Mouse (Mus musculus): Measurements from ENCODE around the gene Rfc3. TPM values are rescaled to one million over a fixed set of nuclear protein-coding genes. Genes with fewer than 3 reads are reported as not detected.
A peak's percentile ranks its signal among the peaks of the same experiment; 100 is the strongest.
"Not testable (repeated sequence)": the region's sequence is repeated elsewhere in the genome, so short reads cannot be mapped to it uniquely, and the experiment has no call there.

Rfc3 gene
- 77.3 and 85.8 TPM in 2 replicates for polyA plus RNA-seq (2014; fragmentation: Nextera tagmentation; extraction: Ambion mirVana)

DNA sequence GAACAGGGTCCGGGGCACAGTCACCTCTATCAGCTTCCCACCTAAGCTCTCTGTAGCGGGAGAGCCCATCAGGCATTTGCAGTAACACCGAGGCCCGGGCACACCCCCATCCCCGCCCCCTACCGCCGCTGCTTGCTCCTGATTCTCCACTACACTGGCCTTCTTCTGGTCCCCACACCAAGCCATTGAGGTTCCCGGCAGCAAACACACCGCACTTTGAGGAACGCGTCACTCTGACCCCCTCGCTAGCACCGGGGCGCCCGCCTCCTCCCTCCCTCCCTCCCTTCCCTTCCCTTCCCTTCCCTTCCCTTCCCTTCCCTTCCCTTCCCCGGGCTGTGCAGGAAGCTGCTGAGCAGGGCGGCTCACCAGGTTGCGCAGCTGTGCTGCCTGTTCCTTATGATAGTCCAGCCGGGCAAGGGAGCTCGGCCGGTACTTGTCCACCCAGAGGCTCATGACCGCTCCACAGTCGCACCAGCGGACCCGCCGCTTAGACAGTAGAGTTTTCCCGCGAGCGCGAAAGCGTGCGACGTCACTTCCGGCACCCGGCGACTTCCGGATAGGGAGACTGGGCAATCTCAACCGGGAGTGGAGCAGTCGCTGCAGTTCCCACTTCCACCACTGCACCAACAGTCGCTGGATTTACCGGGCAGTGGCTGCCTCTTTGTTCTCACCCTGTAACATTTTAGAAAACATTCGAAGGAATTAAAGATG, at the start of gene Rfc3:
Rfc3 (minus strand) TSS at position 543 of the 711 bp plus-strand sequence.
- Histone ChIP-seq H3K4me2 (ENCODE audit: low read length) (peak within 1 kb of the TSS; percentile 75), H3K9ac (replicated peaks; ENCODE audit: low read length) (peak within 1 kb of the TSS; percentile 70), H3K9me3 (ENCODE audit: control insufficient read depth, low read length) (no peaks in the 10 kb centered on the region), H3K27ac (replicated peaks; ENCODE audit: low read depth, low read length) (peak within 1 kb of the TSS; percentile 79), H3K27me3 (ENCODE audit: control insufficient read depth, insufficient read depth, low read length) (no peaks in the 10 kb centered on the region), H3K4me1 (ENCODE audit: control insufficient read depth, insufficient read depth, low read length) (peaks cover 6% of the 10 kb centered on the region), H3K36me3 (ENCODE audit: control insufficient read depth, insufficient read depth, low read length) (peaks cover 33% of the 10 kb centered on the region), H3K4me3 (replicated peaks; ENCODE audit: low read depth, low read length) (peak within 1 kb of the TSS; percentile 60)
- WGBS, result under 1% methylated on average over 41 of the region's 42 CpGs
- peak; percentile 98 for DNase-seq
- peak; percentile 98 for ATAC-seq (ENCODE audit: low FRiP score, low TSS enrichment)

DNA sequence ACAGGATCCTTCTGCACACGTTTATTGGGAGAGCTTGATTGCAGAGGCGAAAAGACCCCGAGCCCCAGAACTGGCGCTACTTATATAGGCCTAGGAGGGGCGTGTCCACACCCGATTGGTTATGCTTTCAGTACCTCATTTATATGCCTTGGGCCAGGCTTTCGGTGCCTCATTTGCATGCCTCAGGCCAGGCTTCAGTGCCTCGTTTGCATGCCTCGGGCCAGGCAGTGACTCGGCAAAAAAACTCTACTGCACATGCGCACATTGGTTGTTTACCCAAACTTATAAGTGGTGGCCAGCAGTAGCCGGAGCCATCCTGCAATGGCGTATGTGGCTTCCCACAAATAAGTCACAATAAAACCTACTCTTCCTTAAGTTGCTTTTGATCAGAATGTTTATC, 42.6 kb upstream of the Rfc3 start:
- H3K4me3 ChIP-seq (replicated peaks; ENCODE audit: low read depth, low read length); DNase-seq; H3K27ac ChIP-seq (replicated peaks; ENCODE audit: low read depth, low read length); H3K4me1 ChIP-seq (ENCODE audit: control insufficient read depth, insufficient read depth, low read length); ATAC-seq (ENCODE audit: low FRiP score, low TSS enrichment); H3K9me3 ChIP-seq (ENCODE audit: control insufficient read depth, low read length); H3K36me3 ChIP-seq (ENCODE audit: control insufficient read depth, insufficient read depth, low read length); H3K9ac ChIP-seq (replicated peaks; ENCODE audit: low read length); H3K4me2 ChIP-seq (ENCODE audit: low read length); H3K27me3 ChIP-seq (ENCODE audit: control insufficient read depth, insufficient read depth, low read length): not testable (repeated sequence)
- 92% methylated on average over 13 of the region's 13 CpGs for whole genome bisulfite sequencing

DNA sequence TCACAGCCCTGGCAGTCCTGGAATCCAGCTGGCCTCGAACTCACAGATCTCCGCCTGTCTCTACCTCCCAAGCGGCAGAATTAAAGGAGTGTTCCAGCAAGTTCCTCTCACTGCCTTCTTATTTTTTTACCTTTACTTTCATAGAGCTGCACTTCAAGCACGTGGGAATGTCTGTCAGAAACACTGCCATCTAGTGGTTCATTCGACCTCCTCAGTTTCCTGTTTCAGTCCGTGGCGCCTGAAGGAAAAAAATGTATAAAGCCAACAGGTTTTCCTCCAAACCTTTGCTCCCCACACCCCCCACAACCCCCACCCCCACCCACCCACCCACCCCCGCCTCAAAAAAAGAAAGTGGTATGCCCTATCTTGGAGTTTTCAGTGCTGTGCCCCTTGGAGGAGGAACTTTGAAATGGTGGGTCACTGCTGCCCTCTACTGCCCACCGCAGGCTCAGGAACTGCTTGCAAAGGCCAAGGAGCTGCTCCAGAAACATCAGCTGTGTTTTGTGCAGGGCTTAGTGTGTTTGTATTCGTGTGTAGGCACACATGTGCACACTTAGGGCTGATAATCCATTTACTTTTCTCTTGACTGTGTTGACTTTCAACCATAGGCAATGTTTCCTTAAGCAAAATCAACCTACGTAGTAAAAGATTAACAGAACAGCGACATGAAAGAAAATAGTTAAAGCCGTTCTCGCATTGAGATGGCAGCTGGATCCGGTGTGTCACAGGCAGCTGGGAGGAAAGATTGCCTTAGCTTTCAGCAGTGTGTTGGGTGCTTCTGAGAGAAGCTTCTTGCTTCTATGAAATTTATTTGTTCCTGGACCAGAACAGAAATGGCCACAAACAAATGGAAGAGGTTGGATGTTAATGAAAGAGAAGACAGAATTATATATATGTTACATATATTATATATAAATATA, 35.8 kb upstream of the Rfc3 start:
- H3K4me3 ChIP-seq (replicated peaks; ENCODE audit: low read depth, low read length), result no peak overlapping the region
- H3K4me2 ChIP-seq (ENCODE audit: low read length), result peak overlapping the region; percentile 42
- no peaks in the 10 kb centered on the region for H3K4me1 ChIP-seq (ENCODE audit: control insufficient read depth, insufficient read depth, low read length)
- no peaks in the 10 kb centered on the region for H3K36me3 ChIP-seq (ENCODE audit: control insufficient read depth, insufficient read depth, low read length)
- WGBS, result 29% methylated on average over 15 of the region's 15 CpGs
- H3K9ac ChIP-seq (replicated peaks; ENCODE audit: low read length), result no peak overlapping the region
- no peaks in the 10 kb centered on the region for H3K9me3 ChIP-seq (ENCODE audit: control insufficient read depth, low read length)
- peak; percentile 85 for ATAC-seq (ENCODE audit: low FRiP score, low TSS enrichment)
- DNase-seq, result peak; percentile 89
- H3K27me3 ChIP-seq (ENCODE audit: control insufficient read depth, insufficient read depth, low read length), result no peaks in the 10 kb centered on the region
- no peak overlapping the region for H3K27ac ChIP-seq (replicated peaks; ENCODE audit: low read depth, low read length)

DNA sequence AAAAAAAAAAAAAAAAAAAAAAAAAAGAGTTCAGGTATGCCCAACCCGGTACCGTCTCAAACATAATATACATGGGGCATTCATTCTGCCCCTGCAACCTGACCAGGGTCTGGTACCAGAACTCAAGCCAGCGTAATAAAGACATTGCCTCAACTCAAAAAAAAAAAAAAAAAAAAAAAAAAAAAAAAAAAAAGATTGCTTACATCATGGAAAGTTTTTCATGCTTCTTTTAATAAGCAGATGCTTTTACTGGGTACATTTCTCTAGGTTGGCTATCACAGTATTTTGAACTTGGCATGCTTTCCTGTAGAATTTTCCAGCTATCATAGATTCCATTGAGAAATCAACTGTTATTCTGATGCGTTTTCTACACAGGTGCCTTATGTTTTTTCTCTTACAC, 11.2 kb upstream of the Rfc3 start:
- Histone ChIP-seq H3K4me3 (replicated peaks; ENCODE audit: low read depth, low read length) (no peak overlapping the region), H3K27me3 (ENCODE audit: control insufficient read depth, insufficient read depth, low read length) (no peaks in the 10 kb centered on the region), H3K36me3 (ENCODE audit: control insufficient read depth, insufficient read depth, low read length) (no peaks in the 10 kb centered on the region), H3K9me3 (ENCODE audit: control insufficient read depth, low read length) (no peaks in the 10 kb centered on the region; the same call in 1 of the 2 replicates), H3K9ac (replicated peaks; ENCODE audit: low read length) (no peak overlapping the region), H3K4me1 (ENCODE audit: control insufficient read depth, insufficient read depth, low read length) (no peaks in the 10 kb centered on the region), H3K27ac (replicated peaks; ENCODE audit: low read depth, low read length) (no peak overlapping the region), H3K4me2 (ENCODE audit: low read length) (no peak overlapping the region)
- ATAC-seq (ENCODE audit: low FRiP score, low TSS enrichment) (no peak), DNase-seq (no peak)
- 92% methylated on average over 4 of the region's 4 CpGs for WGBS

DNA sequence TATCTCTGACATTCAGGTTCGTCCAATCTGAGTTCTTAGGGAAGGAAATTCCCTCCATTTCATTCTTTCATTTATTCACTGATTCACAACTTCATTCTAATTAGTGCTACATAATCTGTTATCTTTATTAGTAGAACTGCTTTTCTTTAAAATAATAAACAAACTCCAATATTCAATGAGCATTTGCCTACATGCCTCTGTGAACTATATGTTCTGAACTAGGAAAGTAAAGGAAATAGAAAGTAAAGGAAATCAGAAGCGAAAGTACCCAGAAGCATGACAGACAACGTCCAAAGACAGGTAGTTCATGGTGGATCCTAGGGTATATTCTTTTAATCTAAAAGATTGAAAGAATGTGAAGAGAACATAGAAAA, 356 bp upstream of the Rfc3 start:
- WGBS, result 64% methylated on average over 3 of the region's 3 CpGs
- peak overlapping the region; percentile 70 for H3K27ac ChIP-seq (replicated peaks; ENCODE audit: low read depth, low read length)
- peak overlapping the region; percentile 75 for H3K4me2 ChIP-seq (ENCODE audit: low read length)
- ATAC-seq (ENCODE audit: low FRiP score, low TSS enrichment) (no peak), DNase-seq (no peak)
- peaks cover 28% of the 10 kb centered on the region for H3K36me3 ChIP-seq (ENCODE audit: control insufficient read depth, insufficient read depth, low read length)
- no peaks in the 10 kb centered on the region for H3K9me3 ChIP-seq (ENCODE audit: control insufficient read depth, low read length)
- peak overlapping the region; percentile 60; the same call in 1 of the 2 replicates for H3K4me3 ChIP-seq (replicated peaks; ENCODE audit: low read depth, low read length)
- H3K4me1 ChIP-seq (ENCODE audit: control insufficient read depth, insufficient read depth, low read length), result peaks cover 6% of the 10 kb centered on the region
- H3K27me3 ChIP-seq (ENCODE audit: control insufficient read depth, insufficient read depth, low read length), result no peaks in the 10 kb centered on the region
- no peak overlapping the region for H3K9ac ChIP-seq (replicated peaks; ENCODE audit: low read length)

DNA sequence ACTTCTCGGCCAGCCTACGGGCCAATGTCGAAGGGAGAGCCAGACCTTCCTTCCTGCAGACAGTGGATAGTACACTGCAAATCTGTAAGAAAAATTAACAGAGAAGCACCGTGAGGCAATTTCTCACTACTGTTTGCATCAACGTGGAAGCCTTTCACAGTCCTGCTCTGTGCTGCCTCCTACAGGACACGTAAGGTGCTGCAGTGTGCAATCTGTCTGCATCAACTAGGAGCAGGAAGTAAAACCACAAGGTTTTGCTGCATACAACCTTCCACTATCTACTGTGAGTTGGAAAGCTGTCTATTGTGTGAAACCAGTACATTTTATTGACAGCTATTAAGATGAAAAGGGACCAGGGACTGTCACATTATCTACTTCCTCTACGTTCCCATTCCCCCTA, 6.2 kb downstream of the Rfc3 start:
- DNase-seq (peak; percentile 18), ATAC-seq (ENCODE audit: low FRiP score, low TSS enrichment) (no peak)
- Histone ChIP-seq H3K36me3 (ENCODE audit: control insufficient read depth, insufficient read depth, low read length) (peaks cover 91% of the 10 kb centered on the region), H3K27ac (replicated peaks; ENCODE audit: low read depth, low read length) (no peak overlapping the region), H3K4me3 (replicated peaks; ENCODE audit: low read depth, low read length) (no peak overlapping the region), H3K4me1 (ENCODE audit: control insufficient read depth, insufficient read depth, low read length) (peaks cover 1% of the 10 kb centered on the region; the same call in 1 of the 2 replicates), H3K4me2 (ENCODE audit: low read length) (no peak overlapping the region), H3K9me3 (ENCODE audit: control insufficient read depth, low read length) (no peaks in the 10 kb centered on the region), H3K9ac (replicated peaks; ENCODE audit: low read length) (no peak overlapping the region), H3K27me3 (ENCODE audit: control insufficient read depth, insufficient read depth, low read length) (no peaks in the 10 kb centered on the region)
- 92% methylated on average over 7 of the region's 7 CpGs for WGBS

DNA sequence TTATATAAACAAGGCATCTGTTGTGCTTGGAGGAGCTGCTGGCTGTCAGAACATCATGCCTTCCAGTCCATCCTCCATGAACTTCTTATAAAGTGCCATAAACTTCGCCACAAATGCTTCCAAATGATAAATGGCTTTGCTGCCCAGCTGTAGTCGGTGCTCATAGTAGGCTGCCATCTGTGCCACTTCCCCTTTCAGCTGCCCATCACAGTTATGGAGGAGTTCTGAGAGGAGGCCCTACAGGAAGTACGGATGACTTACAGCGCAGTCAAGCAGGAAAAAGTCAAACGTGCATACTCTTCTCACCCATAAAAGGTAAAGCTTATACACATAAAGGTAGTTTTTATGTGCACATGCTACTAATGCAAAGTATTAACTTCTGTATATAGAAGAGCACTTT, 8.2 kb downstream of the Rfc3 start:
- Histone ChIP-seq H3K4me1 (ENCODE audit: control insufficient read depth, insufficient read depth, low read length) (no peaks in the 10 kb centered on the region), H3K9ac (replicated peaks; ENCODE audit: low read length) (no peak overlapping the region), H3K9me3 (ENCODE audit: control insufficient read depth, low read length) (no peaks in the 10 kb centered on the region), H3K4me2 (ENCODE audit: low read length) (no peak overlapping the region), H3K36me3 (ENCODE audit: control insufficient read depth, insufficient read depth, low read length) (peaks cover 78% of the 10 kb centered on the region), H3K27ac (replicated peaks; ENCODE audit: low read depth, low read length) (no peak overlapping the region), H3K27me3 (ENCODE audit: control insufficient read depth, insufficient read depth, low read length) (no peaks in the 10 kb centered on the region), H3K4me3 (replicated peaks; ENCODE audit: low read depth, low read length) (no peak overlapping the region)
- DNase-seq, result no peak
- 97% methylated on average over 5 of the region's 5 CpGs for WGBS
- no peak for ATAC-seq (ENCODE audit: low FRiP score, low TSS enrichment)

DNA sequence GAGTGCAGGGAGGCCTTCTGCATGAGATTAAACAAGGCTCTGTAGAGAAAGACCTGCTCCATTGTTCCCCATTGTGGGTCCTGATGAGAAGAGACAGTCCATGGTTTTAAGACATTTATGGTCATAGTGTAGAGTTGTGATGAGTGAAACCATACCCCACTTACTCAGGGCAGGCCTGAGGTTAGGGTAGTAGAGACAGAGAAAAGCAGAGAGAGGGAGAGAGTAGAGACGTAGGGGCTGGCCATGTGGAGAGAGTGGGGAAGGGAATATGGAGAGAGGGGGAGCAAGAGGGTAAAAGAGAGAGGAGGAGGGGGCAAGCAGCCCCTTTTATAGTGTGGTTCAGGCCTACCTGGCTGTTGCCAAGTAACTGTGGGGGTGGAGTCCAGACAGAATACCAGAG, 8.9 kb downstream of the Rfc3 start:
- Histone ChIP-seq H3K9ac (replicated peaks; ENCODE audit: low read length) (no peak overlapping the region), H3K4me1 (ENCODE audit: control insufficient read depth, insufficient read depth, low read length) (no peaks in the 10 kb centered on the region), H3K27me3 (ENCODE audit: control insufficient read depth, insufficient read depth, low read length) (no peaks in the 10 kb centered on the region), H3K4me2 (ENCODE audit: low read length) (no peak overlapping the region), H3K27ac (replicated peaks; ENCODE audit: low read depth, low read length) (no peak overlapping the region), H3K36me3 (ENCODE audit: control insufficient read depth, insufficient read depth, low read length) (peaks cover 71% of the 10 kb centered on the region), H3K4me3 (replicated peaks; ENCODE audit: low read depth, low read length) (no peak overlapping the region), H3K9me3 (ENCODE audit: control insufficient read depth, low read length) (no peaks in the 10 kb centered on the region)
- no peak for DNase-seq
- 100% methylated on average over 1 of the region's 1 CpGs for WGBS
- ATAC-seq (ENCODE audit: low FRiP score, low TSS enrichment), result no peak
